Mouse (Mus musculus) hindlimb bud, embryonic 11.5 days (tissue): Measurements from ENCODE around the gene Slc9a3.

Source experiments
- DNase-seq: peaks from one replicate; pipeline ENCODE4 v3.0.0-alpha.2; 2012; ENCODE audit warnings: low read depth, low spot score; ENCODE audit errors: extremely low spot score

Slc9a3 gene

DNA sequence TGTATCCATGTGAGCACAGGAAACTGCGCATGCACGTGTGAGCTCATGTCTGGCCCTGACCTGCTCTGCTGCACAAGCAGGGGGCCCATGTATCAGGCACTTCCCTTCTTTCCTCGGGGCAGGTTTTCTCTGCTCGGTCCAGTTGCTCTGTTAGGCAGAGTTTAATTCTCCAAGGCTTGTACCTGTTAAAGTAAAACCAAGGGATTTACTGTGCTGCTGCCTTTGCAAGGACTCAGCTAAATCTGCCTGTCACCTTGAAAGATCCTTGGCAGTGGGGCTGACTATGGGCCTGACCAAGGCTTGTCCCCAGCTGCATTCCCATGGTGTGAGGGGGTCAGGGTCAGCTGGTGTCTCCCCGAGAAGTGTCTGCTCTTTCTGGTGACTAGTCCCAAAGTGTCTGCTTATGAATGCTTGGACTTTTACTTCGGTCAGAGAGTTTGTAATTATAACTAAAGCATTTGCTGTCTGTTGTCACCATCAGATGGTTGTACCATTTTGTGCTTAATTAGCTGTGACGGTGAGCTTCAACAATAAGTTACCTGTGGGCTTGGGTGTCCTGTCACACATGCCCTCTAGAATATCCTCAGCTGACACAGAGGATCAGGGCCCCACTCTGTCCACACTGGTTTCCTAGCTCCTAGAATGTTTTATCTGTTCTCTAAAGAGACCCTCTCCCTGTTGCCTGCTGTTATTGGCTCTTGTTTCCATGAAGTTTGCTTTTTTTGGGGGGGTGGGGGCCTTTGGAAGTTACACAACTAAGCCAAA lies 23.0 kb downstream of the Slc9a3 start:
- no peak for DNase-seq

DNA sequence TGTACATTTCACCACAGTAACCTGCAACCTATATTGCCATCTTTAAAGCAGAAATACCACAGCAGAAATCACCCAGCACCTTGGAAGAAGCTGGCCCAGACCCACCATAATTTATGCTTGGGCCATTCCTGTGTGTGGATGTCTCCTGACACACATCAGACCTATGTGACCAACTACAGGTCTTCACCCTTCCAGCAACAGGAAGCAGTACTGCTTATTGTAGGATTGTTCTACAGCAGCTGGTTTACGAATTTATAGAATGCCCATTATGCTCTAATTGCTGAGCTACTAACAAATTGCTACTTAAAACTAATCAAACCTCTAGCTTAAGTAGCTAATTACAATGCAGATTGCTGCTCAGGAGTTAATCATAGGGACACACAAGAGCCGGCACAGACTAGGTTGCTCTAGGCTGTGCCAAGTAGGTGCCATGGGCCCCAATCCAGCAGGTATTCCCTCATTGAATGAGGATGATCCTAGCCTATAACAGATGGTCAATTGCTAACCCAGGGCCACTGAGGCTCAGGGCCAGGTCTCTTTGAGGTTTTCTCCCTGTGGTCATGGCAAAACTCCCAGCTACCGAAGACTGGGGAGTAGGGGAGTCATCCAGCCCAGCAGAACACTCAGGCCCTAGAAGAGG lies 24.8 kb downstream of the Slc9a3 start:
- DNase-seq, result no peak

DNA sequence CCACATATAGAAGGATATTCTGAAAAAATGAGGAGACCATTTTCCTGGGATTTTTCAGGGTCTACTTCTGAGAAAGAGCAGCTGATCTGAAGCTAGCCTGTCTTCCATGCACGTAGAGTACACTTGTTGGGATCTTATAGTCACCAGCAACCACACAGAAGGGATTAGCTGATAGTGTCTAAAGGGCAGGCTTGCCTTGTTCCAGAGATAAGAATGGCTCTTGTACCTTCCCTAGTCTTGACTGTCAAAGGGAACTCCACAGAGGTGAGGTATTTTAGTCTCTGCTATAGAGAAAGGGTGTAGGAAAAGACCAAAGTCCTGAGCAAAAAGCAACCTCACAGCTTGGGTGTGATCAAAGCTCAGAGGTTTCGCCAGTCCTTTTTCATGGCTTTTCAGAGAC lies 26.1 kb downstream of the Slc9a3 start:
- no peak for DNase-seq

DNA sequence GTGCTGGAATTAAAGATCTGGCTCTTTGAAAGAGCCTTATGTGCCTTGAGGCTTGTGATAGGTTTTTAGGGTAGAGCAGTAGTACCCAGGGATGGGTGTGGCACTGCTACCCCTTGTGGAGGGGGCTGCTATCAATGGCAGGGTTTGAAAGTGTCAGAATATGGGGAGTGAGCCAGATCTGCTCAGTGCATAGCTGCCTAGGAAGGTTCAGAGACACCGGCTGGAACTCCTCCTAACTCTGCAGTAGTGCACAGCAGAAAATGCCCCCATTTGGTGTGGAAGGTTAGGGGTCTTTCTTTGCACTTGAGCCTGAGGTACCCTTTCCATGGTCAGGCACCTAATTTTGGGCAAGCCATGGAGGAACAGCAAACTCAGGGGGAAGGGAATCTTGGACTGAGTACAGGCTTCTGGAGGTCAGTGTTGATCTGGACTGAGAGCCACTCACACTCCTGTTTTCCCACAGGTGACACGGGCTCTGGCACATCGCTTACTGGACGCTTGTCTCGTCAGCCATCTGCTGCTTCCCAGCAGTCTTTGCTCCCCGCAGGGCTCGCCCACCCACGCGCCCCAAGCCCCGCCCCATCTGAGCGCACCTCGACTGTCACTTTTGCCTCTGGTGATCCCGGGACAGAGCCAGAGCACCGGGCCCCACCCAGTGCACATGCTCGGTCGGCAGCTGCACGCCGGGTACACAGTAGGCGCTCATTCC lies 45.2 kb downstream of the Slc9a3 start:
- DNase-seq, result no peak

DNA sequence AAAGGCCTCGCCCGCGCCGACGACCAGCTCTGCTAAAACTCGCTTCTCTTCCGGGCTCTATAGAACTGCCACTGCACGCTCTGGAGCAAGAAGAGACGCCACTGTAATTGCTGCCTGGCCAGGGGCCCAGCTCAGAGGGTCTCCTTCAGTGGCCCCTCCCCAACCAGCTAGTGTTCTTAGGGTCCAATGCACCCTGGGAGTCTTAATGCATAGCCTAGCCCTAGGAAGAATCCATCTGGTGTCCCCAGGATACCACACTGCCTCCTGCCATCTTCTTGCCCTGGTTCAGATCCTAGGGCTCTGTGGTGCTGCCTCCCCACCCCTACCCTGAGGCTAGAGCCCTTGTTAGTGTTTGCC lies 45.8 kb downstream of the Slc9a3 start:
- no peak for DNase-seq

DNA sequence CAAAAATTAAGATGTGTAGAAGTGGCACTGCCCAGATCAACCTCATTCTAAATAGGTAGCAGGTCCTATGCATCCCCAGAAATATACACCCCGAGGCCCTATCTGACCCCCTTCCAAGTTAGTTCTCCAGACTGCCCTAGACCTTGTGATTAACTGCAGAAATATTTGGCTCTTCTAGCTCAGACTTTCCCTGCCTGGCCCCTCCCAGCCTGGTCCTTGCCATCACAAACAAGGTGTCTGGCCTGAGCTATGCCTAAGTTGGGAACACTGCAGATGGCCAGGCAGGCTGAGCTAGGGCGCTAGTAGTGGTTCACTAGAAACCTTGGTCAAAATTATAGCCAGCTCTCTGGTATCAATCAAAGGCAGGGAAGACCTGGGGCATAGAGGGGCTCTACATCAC lies 46.2 kb downstream of the Slc9a3 start:
- DNase-seq, result no peak

DNA sequence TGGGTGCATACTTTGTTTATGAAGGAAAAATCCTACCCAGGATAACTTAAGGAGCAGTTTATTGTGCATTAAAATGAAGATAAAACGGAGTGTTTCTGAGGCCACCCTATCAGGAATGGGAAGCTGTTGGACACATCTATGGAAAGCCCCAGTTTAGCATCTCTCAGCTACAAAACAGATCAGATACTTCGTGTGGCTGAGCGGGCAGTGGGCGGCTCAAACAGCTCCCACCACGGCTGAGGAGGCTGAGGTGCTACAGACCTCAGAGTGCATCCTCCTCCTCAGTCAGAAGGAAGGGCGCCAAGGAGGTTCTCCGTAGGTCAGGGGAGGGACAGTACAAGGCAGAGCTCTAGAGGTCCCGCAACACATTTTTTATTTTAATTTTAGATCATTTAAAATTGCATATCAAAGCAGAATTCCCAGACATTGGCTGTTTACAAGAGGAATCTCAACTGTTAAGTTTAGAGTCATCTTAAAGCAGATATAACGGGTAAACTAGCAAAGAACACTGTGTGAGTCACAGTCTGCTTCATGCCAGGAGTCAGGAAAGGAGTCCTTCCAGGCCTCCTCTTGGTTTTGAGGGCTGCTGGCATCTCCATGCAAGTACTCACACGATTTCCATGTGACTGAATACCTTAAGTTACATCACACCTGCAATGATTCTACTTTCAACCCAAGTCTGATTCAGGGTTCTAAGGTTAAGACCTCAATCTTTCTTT lies 48.3 kb downstream of the Slc9a3 start:
- DNase-seq, result no peak

DNA sequence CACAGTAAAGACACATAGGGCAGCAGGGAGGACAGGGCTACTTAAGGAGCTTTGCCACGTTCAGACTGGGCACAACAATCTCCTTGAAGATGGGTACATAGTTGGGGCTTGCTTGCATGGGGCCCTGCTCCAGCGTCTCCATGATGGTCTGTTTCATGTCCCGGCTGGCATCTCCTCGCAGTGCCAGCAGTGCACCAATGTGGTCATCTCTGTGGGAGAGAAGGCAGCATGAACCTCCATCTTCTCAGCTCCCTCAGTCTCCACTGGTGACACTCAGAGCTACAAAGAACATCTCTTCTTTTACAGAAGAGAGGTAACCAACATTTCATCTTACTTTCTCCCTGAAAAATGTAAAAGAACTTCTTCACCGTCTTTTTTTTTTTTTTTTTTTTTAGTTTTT lies 50.8 kb downstream of the Slc9a3 start:
- no peak for DNase-seq

DNA sequence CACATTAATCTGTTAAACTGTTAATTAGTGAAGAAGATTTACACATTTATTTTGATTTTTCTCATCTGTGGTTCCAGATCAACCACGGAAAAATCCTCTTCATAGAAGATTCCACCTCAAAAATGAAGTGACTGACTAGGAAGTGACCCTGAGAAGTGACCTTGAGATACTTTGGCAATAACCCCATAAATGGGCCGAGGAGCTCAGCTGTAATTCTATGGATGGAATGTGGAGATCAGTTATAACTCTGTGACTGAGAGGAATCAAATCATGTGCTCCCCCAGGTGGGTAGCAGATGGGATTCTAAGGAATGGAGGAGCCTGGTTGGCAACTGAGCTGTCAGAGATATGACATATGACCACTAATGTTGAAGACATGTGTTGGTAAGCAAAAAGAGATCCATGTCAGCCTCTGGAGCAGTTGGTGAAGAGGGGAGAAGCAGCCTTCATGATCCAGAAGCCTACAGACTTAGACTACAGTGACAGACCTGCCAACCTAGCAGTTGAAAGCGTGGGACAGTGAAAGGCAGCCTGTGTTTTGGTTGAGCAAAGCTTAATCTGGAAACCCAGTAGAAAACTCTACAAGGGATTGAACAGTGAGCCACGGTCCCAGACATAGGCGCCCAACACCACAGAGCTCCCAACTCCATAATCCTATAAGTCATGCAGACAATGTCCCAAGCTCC lies 61.9 kb downstream of the Slc9a3 start:
- DNase-seq, result no peak

DNA sequence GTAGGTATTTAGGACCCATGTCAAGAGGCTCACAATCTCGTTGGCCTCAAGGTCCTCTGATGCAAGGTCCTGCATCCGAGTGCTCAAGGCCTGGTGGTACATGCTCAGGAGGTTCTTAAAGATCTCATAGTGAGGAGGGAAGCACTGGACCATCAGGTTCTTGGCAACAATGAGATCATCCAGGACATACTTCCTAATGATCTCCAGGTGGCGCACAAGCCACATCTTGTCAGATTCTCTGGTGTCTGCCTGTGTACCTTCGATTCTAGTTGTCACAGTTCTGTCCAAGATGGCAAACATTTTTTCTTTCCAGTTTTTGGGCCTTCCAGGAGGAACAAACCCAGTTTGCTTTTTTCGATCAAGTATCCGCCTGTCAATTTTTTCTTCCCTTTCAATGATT lies 71.4 kb downstream of the Slc9a3 start:
- no peak for DNase-seq

DNA sequence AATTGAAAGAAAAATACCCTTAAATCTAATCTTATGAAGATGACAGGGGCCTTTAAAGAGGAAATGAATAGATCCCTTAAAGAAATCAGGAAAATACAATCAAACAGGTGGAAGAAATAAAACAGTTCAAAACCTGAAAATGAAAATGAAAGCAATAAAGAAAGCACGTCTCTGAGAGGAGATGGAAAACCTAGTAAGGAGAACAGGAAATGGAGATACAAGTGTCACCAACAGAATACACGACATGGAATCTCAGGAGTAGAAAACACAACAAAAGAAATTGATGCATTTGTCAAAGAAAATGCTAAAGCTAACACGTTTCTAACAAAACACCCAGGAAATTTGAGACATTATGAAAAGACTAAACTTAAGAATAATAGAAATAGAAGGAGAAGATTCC lies 75.2 kb downstream of the Slc9a3 start:
- DNase-seq, result no peak

DNA sequence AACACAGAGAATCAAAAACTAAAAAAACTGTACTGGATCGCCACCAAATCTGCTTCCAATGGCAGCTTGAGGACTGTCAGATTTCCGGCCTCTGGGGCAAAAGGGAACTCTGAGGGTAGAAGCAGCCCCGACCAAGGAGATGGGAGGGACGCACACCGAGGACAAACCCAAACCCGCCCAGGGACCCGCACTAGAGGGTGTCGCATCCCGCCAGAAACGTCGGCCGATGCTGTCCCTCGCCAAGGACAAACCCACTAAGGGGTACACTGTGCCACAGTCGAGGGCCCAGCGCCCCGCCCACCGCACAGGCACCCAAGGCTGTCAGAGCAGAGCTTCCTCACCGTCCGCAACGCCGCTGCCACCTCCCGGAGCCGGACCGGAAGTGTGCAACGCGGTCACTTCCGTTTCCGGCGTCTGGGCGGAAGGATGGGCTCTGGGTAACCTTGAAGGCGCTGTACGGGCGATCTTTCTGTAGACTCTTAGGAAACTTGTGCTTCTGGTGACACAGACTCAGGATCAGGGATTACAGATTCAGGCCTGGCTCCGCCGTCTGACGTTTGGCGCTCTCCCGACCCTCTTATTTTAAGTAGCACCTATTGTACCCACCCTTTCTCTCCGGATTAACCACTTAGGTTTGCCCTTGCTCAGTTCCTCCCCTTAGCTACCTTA lies 87.2 kb downstream of the Slc9a3 start, which contains the start of gene Exoc3:
Gene Exoc3 (minus strand): TSS at position 416 of the 669 bp plus-strand sequence.
- DNase-seq, result peak; percentile 49

DNA sequence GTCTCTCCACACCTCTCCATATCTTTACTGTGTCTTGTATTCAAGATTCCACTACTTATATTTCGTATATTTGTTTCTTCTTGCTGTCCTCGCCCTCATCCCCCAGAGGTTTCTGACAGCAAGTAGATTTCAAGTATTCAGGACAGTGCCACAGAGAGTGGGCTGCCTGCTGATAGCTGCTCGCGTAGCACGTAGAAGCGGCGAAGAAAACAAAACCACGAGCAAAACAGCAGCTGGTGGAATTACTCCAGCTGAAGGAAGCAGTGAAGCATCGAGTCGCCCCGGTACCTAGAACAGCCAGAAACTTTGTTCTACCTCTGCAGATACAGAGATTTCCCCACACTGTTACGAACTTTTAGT lies 87.7 kb downstream of the Slc9a3 start:
- no peak for DNase-seq

DNA sequence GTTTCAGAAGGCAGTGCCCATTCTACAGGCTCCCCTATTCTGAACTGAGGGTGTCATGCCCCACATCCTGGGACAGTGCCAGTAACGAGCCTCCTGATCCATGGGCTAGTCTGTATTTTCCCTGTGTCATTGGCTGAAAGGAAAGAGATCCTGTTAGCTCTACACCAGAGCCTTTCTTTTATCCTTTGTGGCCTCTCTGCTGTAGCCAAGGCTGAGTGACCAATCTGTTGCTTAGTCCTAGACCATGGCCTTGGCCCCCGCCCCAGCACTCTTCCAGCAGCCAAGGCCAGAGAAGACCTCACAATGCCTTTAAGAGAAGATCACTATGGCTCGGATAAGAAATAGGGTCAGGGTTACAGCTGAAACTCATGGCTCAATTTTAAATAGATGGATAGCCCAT lies 97.2 kb downstream of the Slc9a3 start:
- no peak for DNase-seq
